Mouse (Mus musculus) kidney, postnatal 0 days (tissue): Measurements from ENCODE around the gene Rab11fip3. TPM values are rescaled to one million over a fixed set of nuclear protein-coding genes. Genes with fewer than 3 reads are reported as not detected.

Experiments
- ATAC-seq: fragments of 200-750 bp; cut with Nextera tagmentation; replicated peaks from 2 replicates; pipeline ENCODE4 v1.8.0; 2017; ENCODE audit warnings: low read depth, moderate number of reproducible peaks, moderate TSS enrichment, moderate library complexity; ENCODE audit not compliant: low FRiP score
- DNase-seq: peaks from one replicate; pipeline ENCODE4 v3.0.0-alpha.2; 2016; ENCODE audit warnings: low spot score
- H3K27ac ChIP-seq: fragments of 300-500 bp; sonication (generic); 2 replicates; pipeline ENCODE4 v1.5.1; 2014; ENCODE audit warnings: mild to moderate bottlenecking
- H3K27me3 ChIP-seq: fragments of 300-500 bp; sonication (generic); 2 replicates; pipeline ENCODE4 v1.6.1; 2014; ENCODE audit warnings: low read length, mixed read lengths; ENCODE audit not compliant: insufficient read depth
- H3K36me3 ChIP-seq: fragments of 300-500 bp; sonication (generic); 2 replicates; pipeline ENCODE4 v1.6.1; 2014; ENCODE audit warnings: low read length, mixed read lengths; ENCODE audit not compliant: insufficient read depth
- H3K4me1 ChIP-seq: fragments of 300-500 bp; sonication (generic); replicated peaks from 2 replicates; pipeline ENCODE4 v1.6.1; 2014; ENCODE audit warnings: antibody characterized with exemption, low read length, mixed read lengths; ENCODE audit not compliant: insufficient read depth
- H3K4me2 ChIP-seq: fragments of 300-500 bp; sonication (generic); 2 replicates; pipeline ENCODE4 v1.6.1; 2014; ENCODE audit warnings: mild to moderate bottlenecking, low read length, moderate library complexity, mixed read lengths
- H3K4me3 ChIP-seq: fragments of 300-500 bp; sonication (generic); replicated peaks from 2 replicates; pipeline ENCODE4 v1.5.1; 2014; ENCODE audit warnings: low read depth, low read length
- H3K9ac ChIP-seq: fragments of 300-500 bp; sonication (generic); 2 replicates; pipeline ENCODE4 v1.6.1; 2014; ENCODE audit warnings: low read depth, low read length
- H3K9me3 ChIP-seq: fragments of 300-500 bp; sonication (generic); replicated peaks from 2 replicates; pipeline ENCODE4 v1.6.1; 2016; ENCODE audit warnings: low read length, inconsistent platforms, mixed read lengths
- CTCF ChIP-seq: IDR thresholded peaks from 2 replicates; pipeline ENCODE4 v1.5.1; 2016; ENCODE audit warnings: antibody characterized with exemption, low read depth, mild to moderate bottlenecking, moderate library complexity
- WGBS: fragments of 180-500 bp; shearing (Covaris S2); extraction: QIAGEN DNeasy Blood & Tissue Kit; methylation state at CpG from one replicate; pipeline ENCODE4 v1.1.7; 2014; 5-methylcytosine and 5-hydroxymethylcytosine counted together
- polyA plus RNA-seq: library from polyadenylated mRNA; unstranded; fragments of >200 nt; fragmentation: Nextera tagmentation; extraction: Ambion mirVana; gene quantifications from 2 replicates; pipeline ENCODE4 v1.2.1, GENCODE M21; 2015

Gene Rab11fip3
- polyA plus RNA-seq, 1 experiment from 2014 or later = 35.3 TPM

DNA sequence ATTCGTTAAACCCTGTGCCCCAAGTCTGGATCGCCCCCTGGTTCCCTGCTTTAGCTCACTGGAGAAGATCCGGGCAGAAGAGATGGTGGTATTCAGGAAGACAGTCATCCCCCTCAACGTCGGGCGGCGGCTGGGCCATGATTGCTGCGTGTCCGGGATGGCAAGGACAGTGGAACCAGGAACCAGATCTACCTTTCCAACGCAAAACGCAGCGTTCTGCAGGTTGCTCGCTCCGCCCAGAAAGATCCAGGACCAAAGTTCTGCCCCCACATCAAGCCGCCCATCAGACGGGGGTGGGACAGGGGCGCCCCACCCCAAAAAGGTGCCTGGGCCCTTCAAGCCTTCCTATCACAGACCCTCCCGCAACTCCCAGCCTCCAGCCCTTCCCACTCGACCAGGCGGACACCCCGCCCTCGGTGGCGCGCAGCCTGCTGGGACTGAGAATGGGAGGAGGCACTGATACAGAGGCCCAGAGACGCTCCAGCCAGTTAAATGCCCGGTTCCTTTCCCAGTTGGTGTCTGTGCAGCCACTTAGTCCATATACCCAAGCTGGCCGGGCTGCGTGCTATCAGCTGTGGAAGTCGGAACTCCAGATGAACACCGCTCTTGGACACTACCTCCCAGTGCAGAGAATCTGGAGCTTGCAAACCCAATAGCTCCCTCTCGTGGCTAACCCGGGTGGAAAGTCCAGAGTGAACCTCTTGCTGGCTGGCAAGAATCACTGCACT is 20.7 kb upstream of the Rab11fip3 start, which contains the start of gene Decr2:
Decr2 (minus strand) TSS at position 433 of the 728 bp plus-strand sequence.
- H3K4me1 ChIP-seq = no peaks in the 10 kb centered on the region
- H3K9me3 ChIP-seq = no peaks in the 10 kb centered on the region
- peak within 1 kb of the TSS; percentile 69 for H3K27ac ChIP-seq
- DNase-seq = peak; percentile 94
- ATAC-seq = peak; percentile 92
- H3K36me3 ChIP-seq = 0 out of 2 replicates have a peak, but pooled peaks cover 3% of the 10 kb centered on the region
- TF ChIP-seq CTCF = peak; percentile 91
- H3K27me3 ChIP-seq = no peaks in the 10 kb centered on the region
- peak within 1 kb of the TSS; percentile 44 for H3K4me3 ChIP-seq
- WGBS = 2% methylated on average over 32 of the region's 32 CpGs
- H3K9ac ChIP-seq = peak within 1 kb of the TSS; percentile 64
- H3K4me2 ChIP-seq = peak within 1 kb of the TSS; percentile 68

DNA sequence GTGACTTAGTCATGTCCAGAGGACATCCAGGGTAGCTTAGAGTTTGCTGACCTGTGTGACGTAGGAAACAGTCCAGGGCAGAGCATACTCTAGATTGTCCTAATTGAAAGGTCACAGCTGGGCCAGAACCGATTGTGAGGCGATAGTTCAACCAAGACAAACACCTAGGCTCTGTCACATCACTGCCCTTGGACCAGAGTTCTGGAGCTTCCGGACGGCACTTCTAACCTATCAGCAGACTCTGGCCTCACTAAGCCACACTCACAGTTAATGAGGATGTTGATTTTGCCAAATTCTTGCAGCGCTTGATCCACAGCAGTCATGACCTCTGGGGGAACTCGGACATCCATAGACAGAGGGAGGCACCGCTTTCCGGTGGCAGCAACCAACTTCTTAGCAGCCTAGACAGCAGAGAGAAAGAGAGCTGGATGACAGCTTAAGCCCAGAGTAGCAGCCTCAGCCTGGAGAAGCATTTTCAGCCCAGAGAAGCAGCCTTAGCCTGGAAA is 17.8 kb upstream of the Rab11fip3 start:
- ATAC-seq (no peak), DNase-seq (no peak)
- no peak for TF ChIP-seq CTCF
- 79% methylated on average over 9 of the region's 9 CpGs for WGBS
- Histone ChIP-seq H3K9ac (no peak overlapping the region), H3K4me3 (no peak overlapping the region), H3K4me1 (no peaks in the 10 kb centered on the region), H3K36me3 (0 out of 2 replicates have a peak, but pooled peaks cover 8% of the 10 kb centered on the region), H3K27ac (no peak overlapping the region), H3K4me2 (no peak overlapping the region), H3K27me3 (no peaks in the 10 kb centered on the region), H3K9me3 (no peaks in the 10 kb centered on the region)

DNA sequence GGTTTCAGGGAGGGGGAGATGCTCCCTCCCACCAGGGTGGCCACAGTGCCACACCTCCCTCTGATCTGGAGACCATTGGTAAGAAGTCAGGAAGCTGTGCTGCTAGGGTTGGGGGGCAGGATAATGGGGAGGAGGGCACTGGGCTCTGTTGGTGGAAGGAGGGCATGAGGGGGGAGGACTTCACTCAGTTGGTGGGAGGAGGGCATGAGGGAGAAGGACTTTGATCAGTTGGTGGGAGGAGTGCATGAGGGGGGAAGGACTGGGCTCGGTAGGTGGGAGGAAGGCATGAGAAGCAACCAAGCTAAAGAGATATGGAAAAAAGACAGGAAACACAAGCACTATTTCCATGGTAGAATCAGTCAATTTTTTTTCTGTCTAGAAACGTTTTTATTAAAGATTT is 11.5 kb upstream of the Rab11fip3 start:
- Histone ChIP-seq H3K9me3 (no peaks in the 10 kb centered on the region), H3K4me3 (no peak overlapping the region), H3K27me3 (no peaks in the 10 kb centered on the region), H3K36me3 (0 out of 2 replicates have a peak, but pooled peaks cover 8% of the 10 kb centered on the region), H3K4me1 (no peaks in the 10 kb centered on the region), H3K27ac (no peak overlapping the region), H3K4me2 (no peak overlapping the region), H3K9ac (no peak overlapping the region)
- ATAC-seq = peak; percentile 69; the same call in 1 of the 2 replicates
- no peak for DNase-seq
- TF ChIP-seq CTCF = no peak
- WGBS = 22% methylated on average over 2 of the region's 2 CpGs

DNA sequence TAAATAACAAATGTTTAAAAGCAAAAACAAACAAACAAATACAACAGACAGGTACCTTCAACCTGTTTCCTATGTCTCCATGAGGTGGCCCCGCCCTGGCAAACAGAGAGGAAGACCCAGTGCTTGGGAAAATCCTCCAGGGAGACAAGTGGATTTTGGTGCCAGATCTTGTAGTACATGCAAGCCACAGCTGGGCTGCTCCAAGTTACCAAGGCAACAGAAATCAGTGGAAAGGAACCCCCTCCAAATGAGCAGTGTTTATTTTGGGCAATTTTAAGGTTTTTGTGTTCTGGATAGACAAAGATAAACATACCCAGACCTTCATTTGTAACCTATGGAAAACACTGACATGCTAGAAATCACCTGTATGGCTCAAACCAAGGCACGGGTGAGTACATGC is 9.5 kb upstream of the Rab11fip3 start:
- no peak for ATAC-seq
- no peak for DNase-seq
- 75% methylated on average over 2 of the region's 2 CpGs for WGBS
- H3K27ac ChIP-seq = no peak overlapping the region
- H3K4me2 ChIP-seq = no peak overlapping the region
- no peak overlapping the region for H3K9ac ChIP-seq
- H3K4me1 ChIP-seq = no peaks in the 10 kb centered on the region
- no peaks in the 10 kb centered on the region for H3K27me3 ChIP-seq
- H3K4me3 ChIP-seq = no peak overlapping the region
- TF ChIP-seq CTCF = no peak
- 0 out of 2 replicates have a peak, but pooled peaks cover 5% of the 10 kb centered on the region for H3K36me3 ChIP-seq
- no peaks in the 10 kb centered on the region for H3K9me3 ChIP-seq

DNA sequence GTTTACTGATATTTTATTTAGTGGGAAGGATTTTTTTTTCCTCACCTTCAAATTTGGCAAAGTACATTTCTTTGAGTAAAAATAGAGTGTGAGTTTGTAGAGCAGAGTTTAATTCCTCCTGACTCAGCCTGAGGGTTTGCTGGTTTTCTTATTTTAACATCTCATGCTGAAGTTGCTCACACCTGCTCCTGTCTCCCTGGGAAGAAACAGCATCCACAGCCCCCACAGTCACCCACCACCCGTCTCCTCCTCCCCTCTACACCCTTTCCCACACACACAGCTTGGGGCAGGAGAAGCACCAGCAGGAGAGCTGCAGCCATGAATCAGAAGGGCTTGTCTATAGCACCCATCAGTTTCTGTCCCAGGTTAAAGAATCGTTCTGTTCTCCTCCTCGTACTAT is 5.9 kb upstream of the Rab11fip3 start:
- Histone ChIP-seq H3K4me3 (no peak overlapping the region), H3K9me3 (no peaks in the 10 kb centered on the region), H3K36me3 (no peaks in the 10 kb centered on the region), H3K27me3 (no peaks in the 10 kb centered on the region), H3K4me1 (peaks cover under 1% of the 10 kb centered on the region), H3K27ac (no peak overlapping the region), H3K4me2 (no peak overlapping the region), H3K9ac (no peak overlapping the region)
- whole genome bisulfite sequencing = 67% methylated on average over 3 of the region's 3 CpGs
- TF ChIP-seq CTCF = no peak
- DNase-seq (no peak), ATAC-seq (no peak)

DNA sequence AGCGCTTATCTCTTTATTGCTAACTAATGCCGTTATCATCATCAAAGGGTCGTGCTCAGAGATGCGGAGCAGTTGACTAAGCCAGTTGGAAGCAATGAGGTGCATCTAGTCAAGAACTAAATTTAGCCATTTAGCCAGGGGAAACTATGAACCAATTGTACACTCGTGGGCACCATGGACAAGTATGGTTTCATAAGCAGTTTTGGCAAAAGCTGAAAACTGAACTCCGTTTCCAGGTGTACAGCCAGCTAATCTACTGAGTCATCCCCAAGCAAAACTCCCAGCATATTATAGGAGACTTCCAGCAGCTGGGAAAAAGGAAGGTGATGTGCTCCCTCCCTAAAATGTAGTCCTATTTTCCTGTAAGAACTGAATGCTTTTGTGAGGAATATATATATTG is 781 bp upstream of the Rab11fip3 start:
- Histone ChIP-seq H3K27me3 (no peaks in the 10 kb centered on the region), H3K27ac (no peak overlapping the region), H3K4me2 (peak overlapping the region; percentile 97), H3K4me3 (peak overlapping the region; percentile 85), H3K36me3 (no peaks in the 10 kb centered on the region), H3K9me3 (no peaks in the 10 kb centered on the region), H3K4me1 (peaks cover 22% of the 10 kb centered on the region), H3K9ac (peak overlapping the region; percentile 71; the same call in 1 of the 2 replicates)
- no peak for TF ChIP-seq CTCF
- no peak for ATAC-seq
- DNase-seq = no peak
- WGBS = 21% methylated on average over 6 of the region's 6 CpGs
